Mouse (Mus musculus): ENCODE results near the gene Col6a1. TPM values are rescaled to one million over a fixed set of nuclear protein-coding genes. Genes with fewer than 3 reads are reported as not detected.

Col6a1 gene
- total and polyA plus RNA-seq, 3 experiments: 199 to 288 (median 244) TPM

DNA sequence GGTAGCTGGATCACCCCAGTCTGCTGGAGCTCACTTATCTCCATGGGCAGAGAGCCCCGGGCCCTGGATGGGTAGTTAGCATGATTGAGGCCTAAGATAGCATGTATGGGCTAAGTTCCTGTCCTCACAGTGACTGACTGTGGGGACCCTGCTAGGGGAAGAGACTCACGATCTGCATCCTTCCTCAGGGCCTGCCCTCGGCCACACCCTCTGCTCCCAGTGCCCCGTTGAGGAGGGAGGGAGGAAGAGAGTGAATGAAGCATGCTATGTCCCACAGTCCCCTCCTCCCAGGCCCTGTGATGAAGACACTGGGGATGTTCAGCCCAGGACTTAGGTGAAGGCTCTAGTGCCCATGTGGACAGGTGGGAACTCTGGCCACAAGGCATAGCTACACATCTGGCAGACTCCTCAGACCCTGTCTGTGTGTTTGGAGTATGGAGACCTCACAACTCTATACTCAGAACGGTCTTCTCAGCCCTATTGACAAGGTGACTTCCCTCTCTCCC is 1.7 kb downstream of the Col6a1 start:
- DNase-seq: no peak

DNA sequence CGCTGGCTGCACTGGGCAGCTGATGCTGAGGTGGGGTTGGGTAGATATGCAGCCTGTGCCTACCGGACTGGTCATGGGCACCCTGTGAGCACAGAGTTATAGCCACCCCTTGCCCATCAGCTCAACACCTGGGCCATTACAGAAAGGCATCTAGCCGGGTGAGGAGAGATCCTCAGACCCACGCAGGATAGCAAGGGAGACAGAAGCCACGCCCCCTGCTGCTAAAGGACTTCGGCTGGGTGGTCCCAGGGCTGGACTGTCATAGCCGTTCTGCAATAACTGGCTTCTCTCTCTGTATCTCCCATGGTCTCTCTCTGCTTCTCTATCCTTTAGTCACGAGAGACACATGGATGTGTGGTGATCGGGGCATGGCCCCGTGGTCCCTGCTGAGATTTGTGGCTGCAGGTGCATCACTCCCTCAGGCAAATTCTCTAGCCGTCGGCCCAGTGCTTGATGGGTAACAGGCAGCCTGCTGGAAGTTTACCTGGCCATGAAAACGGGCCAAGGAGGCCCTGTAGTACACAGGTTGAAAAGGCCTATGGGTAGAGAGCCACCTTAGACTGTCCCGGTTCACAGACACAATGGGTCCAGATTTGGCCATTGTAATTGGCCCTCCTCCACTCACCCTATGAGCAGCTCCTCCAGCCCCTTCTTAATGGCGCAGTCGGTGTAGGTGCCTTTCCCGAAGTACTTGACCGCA is 3.1 kb downstream of the Col6a1 start:
- DNase-seq: no peak

DNA sequence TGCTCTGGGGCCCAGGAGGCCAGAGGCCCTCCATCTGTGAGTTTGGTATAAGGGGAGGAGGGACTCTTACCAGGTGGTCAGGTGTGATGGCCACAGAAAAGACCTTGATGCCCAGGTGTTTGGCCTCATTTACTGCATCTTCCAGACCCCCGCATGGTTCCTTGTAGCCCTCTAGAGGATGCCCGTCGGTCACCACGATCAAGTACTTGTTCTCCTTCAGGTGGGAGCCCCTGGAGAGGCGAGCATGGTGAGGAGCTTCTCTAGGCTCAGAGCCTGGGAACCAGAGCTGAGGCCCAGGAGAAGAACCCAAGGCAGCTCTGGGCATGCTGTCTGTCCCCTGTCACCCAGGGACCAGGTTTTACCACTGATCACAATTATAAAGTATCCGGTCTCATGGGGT is 4.2 kb downstream of the Col6a1 start:
- no peak for DNase-seq

DNA sequence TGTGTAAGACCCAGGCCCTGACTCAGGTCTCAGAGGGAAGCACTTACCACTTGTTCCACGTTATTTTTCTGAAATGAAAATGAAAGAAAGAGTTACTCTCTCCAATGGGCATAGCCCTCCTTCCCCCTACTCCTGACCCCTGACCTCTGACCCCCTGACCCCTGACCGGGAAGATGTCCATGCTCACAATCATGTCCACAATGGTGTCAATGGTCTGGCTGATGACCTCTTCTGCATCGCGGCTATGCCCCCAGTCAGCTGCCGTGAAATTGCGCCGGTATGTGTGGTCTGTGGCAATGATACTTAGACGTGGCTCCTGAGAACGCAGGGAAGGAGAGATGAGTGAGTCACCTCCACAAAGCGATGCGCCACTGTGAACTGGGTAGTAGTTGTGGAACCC is 4.8 kb downstream of the Col6a1 start:
- DNase-seq: no peak

DNA sequence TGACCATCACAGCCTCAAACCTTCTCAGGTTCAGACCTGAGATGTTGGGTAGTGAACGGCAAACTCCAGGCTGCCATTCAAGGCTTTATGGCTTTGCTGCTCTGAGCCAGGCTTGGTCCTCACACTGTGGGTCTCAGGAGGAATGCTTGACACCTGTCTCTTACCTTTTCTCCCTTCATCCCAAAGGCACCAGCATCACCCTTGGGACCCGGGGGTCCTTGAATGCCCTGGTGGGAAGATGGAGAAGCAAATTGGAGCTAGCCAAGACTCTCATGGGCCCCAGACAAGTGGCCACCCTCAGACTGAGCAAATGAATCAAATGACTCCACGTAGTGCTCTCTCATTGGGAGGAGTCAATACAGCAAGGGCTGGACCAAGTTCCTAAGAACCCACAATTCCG is 8.3 kb downstream of the Col6a1 start:
- DNase-seq: no peak

DNA sequence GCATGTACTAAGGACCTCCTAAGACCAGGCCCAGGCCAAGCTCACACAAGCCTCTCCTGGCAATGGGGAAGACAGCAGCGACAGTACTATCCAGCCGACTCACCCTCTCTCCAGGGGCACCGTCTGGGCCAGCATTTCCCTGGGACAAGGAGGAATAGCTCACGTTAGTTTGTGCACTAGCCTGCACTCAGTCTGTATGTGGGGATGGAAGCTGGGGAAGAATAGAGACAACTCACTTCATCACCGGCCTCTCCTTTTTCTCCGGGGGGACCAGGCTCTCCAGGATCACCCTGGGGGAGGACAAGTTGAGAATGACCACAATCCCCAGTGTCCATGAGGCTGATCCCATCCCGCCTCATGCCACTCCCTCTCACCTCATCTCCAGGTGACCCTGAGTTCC is 8.9 kb downstream of the Col6a1 start:
- DNase-seq: no peak

DNA sequence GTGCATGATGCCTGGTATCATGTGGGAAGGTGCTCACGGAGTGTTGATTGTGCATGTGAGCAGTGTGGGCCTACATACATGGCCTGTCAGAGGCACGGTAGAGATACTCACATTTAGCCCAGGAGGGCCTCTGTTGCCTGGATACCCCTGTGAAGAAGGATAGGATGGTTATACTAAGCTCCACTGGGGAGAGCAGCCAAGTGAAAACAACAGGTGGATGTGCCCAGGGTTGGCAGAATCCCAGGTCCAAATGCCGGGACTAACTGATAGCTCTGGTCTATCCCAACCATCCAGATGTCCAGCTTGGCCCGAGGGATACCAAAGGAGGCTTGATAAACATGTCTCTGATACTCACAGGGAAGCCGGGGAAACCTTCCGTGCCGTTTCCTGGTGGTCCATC is 11.7 kb downstream of the Col6a1 start:
- no peak for DNase-seq

DNA sequence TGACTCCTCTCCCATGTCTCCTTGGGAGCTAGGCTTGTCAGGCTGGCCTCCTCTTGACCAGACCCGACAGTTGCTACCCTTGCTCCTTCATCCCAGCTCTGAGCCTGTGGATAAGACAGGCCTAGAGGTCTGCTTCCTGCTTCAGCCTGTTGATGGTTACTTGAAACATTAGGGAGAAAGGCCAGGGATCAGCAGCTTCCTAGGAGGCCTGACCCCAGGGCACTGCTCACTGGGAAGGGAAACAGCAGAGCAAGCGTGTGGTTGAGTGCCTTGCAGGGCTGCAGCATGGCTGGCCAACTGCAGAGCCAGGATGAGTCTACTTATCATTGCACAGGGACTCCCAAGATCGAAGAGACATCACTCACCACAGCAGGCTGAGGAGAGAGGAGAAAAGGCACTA is 13.5 kb downstream of the Col6a1 start:
- DNase-seq: no peak

DNA sequence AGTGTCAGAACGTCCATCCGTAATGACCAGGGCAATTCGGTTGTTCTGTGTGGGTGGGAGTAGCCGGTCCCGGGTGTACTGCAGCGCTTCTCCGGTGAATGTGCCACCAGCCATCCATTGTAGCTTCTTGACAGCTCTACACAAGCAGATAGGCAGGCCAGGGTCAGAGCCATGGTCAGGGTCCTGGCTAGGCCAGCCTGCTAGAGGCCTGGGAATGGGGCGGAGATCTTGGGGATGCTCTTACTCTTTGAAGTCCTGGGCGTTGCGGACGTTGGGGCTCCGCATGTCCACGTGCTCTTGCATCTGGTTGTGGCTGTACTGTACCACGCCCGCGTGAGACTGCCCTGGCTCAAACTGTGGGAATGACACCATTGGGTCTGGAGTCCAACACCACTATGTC is 14.6 kb downstream of the Col6a1 start:
- DNase-seq: no peak

DNA sequence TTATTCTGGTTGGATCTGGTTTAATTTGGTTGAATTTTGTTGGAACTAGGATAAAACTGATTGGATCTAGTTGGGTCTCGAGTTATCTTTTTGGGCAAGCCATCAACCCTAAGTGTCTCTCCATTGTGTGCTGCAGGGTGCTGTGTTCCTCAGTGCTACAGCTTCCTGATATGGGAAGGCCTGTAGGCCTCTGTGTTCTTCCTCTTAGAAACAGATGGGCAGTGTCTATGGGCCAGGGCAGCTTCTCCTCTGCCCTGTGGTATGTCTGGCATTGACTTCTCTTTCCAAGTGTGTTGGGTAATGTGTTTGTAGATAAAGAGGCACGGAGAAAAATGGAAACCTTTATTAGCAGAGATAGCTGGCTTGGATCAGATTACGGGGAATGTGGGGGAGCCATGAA is 17.5 kb downstream of the Col6a1 start:
- DNase-seq: no peak

DNA sequence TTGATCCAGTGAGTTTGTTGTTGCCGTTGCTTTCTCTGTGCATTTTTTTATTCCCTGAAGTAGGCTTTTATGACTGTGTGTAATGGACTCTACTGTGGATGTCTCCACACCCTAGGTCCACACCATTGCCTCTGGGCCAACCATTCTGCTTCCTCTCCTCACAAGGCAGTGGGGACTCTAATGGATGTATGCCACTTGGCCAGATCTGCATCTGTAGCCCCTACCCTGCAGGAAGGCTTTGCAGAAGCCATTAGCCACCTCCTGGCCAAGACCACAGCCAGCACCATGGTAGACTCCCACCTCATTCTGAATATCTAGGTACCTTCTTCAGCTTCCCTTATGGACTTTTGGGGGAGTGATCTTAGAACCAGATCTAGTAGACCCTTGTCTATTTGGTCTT is 18.4 kb downstream of the Col6a1 start:
- no peak for DNase-seq

DNA sequence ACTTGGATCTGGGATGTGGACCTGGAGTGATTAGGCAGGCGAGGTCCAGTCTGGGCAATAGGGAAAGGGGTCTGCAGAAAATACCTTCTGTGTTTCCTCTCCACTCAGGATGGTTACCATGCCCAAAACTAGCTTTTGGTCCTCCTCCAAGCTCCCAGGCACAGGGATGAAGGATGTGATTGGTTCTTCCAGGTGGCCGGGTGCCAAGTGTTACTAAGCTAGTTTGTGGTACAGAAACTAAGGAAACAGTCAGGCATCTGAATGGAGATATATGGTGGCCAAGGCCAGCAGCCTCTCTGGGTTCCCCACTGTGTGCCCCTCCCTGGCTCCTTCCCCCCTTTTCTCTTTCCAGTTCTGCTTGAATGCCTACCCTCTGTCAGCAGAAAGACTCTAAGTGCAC is 19.0 kb downstream of the Col6a1 start:
- no peak for DNase-seq

DNA sequence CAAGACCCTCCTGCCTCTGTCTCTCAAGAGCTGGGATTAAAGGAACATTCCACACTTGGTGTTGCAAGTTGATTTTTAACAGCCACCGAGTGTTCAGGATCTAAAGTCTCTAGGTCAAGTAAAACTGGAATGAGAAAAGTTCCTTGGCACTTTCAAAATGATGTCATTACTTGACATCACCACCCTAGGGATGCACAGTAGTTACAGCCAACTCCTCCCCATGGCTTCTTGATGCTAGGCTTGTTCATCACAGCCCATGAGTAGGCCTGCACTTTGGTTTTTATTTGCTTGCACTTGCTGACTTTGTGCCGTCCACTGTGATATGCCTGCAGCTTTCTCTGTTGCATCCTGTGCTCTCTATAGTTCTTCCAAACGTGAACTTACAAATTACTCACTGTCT is 21.6 kb downstream of the Col6a1 start:
- DNase-seq: no peak

DNA sequence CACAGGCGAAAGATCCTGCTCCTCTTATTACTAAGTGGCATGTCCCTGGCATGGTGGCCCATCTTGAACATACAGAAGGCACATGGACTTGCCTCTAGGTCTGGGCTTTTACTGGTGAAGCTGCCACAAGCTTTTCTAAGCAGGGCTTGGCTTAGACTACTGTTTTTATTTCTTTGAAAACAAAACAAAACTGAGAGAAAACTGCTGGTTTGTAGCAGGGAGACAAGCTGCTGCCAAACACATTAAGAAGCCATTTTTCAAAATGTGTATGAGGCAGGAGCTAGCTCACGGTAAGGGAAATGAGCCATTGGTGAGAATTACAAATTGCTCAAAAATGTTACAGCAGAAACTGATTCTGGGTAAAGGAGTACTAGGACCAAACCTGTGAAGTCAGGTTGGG is 24.5 kb downstream of the Col6a1 start:
- DNase-seq: no peak

DNA sequence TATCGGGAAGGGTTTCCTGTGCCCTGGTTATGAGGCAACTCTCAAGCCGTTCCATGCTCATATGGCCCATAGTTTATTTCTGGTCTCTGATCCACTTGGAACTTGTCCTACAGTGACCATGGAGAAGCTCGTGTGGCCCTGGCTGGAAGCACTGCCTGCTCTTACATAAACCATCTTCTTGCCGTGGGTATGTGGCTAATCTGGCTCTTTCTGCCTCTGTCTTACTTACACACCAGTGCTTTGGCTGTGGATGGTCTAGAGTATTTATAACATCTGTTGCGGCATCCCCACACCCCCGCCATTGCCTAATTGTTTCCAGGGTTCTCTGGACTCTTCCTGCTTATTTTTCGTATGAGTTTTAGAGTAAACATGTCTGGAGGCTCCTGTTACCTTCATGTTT is 26.2 kb downstream of the Col6a1 start:
- no peak for DNase-seq

DNA sequence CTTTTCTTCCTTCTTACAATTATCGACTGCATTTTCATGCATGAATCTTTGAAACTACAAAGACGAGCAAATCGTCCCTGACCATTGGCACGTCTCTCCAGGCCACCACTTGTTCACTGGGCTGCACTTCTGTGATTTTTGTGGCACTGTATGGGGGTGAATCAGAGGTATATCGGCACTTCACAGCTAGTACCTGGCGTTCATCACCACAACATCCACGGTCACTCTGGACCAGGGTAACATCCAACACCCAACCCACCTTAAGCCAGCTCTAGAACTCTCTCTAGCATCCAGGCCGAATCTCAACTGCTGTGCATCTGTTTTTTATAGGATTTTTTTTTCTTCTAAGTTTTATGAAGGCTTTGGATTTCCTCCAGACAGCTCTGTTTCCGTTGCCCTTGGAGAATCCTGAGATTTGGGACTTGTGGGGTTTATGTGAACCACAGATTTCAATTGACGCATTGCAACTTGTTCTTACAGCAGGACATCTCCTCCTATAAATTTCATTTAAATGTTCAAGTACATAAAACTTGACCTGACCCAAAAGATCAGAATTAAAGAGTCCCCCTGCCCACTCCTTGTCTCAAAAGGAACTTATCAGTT is 30.6 kb downstream of the Col6a1 start:
- DNase-seq: no peak

DNA sequence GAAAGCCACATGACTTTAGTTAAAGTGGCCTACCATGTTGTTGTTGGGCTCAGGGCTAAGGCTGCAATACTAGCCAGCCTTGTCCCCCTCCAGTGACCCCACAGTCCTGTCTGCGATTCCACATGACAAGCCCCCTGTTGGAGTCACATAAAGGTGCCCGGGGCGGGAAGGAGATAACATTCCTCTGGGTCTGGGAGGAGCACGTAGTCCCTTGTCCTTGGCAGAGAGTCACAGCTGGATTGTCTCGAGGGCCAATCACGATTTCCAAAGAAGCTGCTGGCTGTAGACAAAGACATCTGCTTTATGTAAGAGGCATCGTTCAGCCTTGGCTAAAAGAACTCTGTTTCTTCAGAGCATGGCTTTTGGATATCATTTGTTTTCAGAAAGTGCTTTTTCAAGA is 31.2 kb downstream of the Col6a1 start:
- no peak for DNase-seq

DNA sequence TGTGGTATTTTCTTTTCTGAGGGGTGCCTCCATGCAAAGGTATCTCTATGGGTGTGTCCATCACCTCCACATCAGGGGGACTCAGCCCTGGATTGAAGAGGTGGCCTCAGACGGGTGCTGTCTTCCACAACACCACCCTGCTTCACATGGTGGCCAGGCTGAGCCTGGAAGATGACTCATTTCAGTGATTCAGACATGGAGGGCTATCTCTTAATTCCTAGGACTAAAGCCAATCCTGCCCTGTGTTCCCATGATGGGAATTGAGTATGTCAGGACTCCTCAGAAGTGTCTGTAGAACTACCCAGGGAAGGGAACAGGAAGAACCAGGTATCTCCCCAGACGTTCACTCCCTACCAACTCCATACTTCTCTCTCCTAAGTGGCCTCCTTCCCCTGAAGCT is 32.5 kb downstream of the Col6a1 start:
- DNase-seq: no peak

DNA sequence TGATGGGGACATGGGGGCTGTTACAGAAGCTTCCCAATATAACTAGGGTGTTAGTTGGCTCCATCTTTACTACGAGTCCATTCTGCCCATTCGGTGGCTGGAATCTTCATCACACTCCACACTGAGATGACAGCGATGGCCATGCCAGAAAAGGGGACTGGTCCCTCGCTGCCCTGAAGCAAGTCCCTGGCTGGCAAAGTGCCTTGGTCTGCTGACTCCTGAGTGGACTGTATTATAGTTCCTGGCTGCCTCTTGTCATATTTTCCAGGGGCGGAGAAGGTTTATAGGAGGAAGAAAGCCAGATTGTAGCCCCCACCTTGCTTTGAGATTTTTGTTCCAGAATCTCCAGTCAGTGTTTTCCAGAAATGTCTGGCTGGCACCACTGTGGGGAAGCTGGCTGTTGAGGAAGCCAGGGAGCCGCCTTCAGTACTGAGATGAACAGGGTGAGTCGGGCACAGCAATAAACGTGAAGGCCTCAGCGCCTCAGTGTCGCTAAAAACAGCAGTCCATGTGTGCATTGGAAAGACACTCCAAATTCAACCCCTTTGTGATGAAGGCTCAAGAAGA is 40.4 kb downstream of the Col6a1 start:
- DNase-seq: no peak

DNA sequence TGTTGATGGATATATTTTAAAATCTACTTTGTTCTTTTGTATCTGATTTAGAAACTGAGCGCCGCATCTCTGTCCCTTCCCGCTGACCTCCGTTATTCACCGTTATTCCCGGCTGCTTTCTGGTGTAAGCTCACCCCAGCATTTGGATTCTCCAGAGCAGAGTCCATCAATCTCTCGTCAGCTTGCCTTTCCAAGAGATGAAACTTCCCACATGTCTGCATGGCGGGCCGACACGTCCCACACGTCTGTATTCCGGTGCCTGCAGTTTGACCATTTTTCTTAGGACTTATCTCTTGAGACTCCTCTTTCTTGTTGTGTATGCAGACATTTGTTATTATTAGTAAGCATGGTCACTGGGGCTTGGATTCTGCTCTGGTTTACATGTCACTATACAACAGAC is 42.0 kb downstream of the Col6a1 start:
- DNase-seq: no peak

DNA sequence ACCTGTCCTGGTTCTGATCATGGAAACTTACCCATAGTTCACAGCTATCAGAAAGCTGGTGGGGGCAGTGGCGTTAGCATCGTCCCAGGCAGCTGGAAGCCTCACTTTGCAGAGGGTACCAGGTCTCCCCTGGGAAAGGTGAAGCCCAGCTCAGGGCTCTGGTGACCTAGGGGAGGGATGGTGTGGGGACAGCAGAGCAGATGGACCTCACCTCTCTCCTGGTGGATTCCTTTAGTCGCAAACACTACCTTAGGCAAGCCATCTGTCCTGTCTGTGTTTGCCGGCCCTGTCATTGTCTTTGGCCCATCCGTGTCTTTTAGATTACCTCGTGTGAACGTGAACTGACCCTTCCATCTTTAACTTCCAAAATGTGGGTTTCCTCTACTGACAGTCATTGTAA is 42.5 kb downstream of the Col6a1 start:
- no peak for DNase-seq

DNA sequence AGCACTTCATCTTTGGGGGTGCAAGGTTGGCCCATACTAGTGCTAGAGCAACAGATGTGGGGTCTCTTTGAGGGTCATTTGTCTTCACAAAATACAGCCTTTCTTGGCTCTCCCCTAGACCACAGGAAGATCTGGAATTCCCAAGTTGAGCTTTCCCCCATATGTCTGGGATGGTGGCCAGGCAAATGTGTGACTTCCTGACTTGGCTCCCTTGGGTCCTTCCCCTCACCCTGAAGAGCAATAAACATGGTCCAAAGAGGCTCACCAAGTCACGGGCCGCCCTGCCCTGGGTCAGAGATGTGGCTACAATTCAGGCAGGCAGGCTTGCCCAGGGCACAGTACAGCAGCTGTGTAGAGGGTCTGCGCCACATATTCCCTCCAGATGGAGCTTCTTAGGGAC is 44.1 kb downstream of the Col6a1 start:
- DNase-seq: no peak

DNA sequence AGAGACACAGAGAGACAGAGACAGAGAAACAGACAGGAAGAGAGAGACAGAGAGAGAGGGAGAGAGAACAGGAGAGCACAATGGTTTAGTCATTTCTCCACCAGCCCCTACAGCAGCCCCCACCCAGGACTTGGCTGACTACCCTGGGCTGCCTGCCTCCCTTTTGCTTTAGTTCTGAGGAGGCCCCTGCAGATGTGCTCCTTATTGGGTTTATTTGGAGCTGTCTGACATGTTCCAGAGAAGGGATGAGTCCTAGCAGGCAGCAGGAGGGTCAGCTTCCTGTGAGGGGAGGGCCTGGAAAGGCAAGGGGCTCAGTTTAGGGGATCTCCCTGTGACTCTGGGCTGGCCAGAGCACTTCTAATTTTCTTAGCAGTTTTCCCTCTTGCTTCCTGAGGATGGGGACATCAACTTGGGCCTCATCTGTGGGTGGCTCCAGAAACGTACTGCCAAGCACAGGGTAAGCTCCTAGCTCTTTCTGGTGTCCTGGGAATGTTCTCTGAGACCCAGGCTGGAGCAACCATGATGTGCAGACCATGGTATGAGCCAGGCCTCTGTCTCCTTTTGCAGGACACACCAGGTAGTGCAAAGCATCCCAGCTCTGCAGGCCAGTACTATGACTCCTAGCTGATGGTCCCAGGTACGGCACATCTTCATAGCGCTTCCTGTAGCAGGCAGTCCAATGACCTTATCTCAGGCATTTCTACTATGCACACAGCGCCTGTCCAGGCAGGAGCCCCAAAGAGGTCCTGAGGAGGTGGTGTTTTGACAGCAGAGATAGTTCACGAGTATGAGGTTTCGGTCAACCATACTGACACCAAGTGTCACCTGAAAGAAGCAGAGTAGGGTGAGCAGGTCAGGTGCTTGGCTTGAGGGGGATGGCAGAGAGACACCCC is 45.0 kb downstream of the Col6a1 start:
- no peak for DNase-seq

Measured in adrenal gland, adult 2 months (tissue).